Mouse (Mus musculus) ES-E14 (cell line): ENCODE results near the gene Fam228a.

Source experiments
- CHD2 ChIP-seq: IDR thresholded peaks from 2 replicates; pipeline ENCODE4 v1.6.1; 2014; ENCODE audit warnings: mild to moderate bottlenecking, low read depth, low read length, inconsistent platforms
- MAFK ChIP-seq: IDR thresholded peaks from 2 replicates; pipeline ENCODE4 v1.6.1; 2014; ENCODE audit warnings: mild to moderate bottlenecking, low read depth, low read length, inconsistent platforms; ENCODE audit not compliant: insufficient read depth
- ZC3H11A ChIP-seq: IDR thresholded peaks from 2 replicates; pipeline ENCODE4 v1.6.1; 2012; ENCODE audit warnings: low read depth, mild to moderate bottlenecking, inconsistent platforms, low read length, borderline replicate concordance
- ZNF384 ChIP-seq: IDR thresholded peaks from 2 replicates; pipeline ENCODE4 v1.6.1; 2012; ENCODE audit warnings: low read depth, low read length, inconsistent platforms

DNA sequence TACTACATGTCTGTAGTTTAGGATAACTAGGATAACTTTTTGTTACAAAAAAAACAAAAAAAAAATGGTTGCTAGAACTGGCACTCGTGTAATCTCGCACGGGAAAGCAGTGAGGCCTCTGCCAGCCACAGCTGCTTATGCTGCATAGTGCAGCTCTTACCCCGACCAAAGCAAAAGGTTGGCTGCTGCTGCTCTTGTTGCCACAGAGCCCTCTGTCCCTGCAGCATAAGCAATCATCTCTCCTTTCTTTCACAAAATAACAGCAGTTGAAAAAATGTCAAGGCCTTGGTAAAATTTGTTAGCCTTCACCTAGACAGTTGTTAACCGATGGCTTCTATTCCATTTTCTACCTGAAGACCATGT is 72.6 kb downstream of the Fam228a start:
- TF ChIP-seq ZNF384 (no peak), MAFK (no peak), ZC3H11A (no peak), CHD2 (no peak)
